Mouse (Mus musculus): ENCODE measurements around the gene Gdnf. TPM values are rescaled to one million over a fixed set of nuclear protein-coding genes. Genes with fewer than 3 reads are reported as not detected.

Gene Gdnf
- polyA plus RNA-seq, 1 experiment from 2014 or later: 8.1 TPM

DNA sequence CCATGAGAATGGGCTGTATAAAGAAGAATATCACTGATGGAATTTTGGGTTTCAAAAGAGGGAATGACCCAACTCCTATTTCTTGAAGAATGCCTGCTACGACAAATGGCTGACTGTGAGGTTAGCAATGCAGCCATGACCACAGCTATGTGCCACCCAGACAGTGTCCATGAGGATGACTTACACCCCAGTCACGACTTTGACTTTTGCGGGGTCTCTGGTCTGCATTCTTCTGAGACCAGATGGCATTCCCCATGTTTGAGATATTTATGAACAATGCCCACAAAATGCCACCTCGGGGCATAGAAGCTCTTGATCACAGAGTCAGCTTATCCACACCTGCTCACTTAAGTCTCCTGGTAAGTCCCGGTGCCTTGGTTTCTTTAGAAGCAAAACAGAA lies 52.2 kb downstream of the Gdnf start:
- H3K27me3 ChIP-seq: no peaks in the 10 kb centered on the region
- CTCF ChIA-PET: interaction anchor here (0.7 kb wide), 1 partner anchor 130 kb away, joined by 3 read pairs; no protein-coding TSS in a partner anchor
- ATAC-seq (peak; percentile 74), DNase-seq (ENCODE audit: low read depth, low spot score) (peak; percentile 83)
- in situ Hi-C loops (cut with MboI; ENCODE audit: low pct_unique_long_range_greater_than_20kb): no loop called here
- POLR2A ChIA-PET: no interaction called here
- TF ChIP-seq CTCF (IDR thresholded peaks at IDR 0.05): no peak

DNA sequence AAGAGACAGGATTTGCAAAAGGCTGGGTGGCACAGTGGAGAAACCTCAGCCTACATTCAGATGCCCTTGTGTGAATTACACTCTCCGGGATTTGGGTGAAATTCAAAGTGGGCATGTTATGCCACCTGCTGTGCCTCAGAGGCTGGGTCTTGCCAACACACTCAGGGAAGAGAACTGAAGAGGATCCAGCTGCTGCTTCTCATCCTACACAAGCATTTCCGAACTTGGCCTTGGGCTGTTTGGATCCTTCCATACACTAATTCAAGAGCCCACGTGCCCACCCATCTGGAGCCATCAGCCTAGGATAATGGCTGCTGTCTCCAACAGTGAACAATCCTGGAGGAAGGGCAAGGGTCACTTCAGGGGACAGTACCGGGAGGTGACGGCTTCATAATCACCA lies 52.7 kb downstream of the Gdnf start:
- TF ChIP-seq CTCF (IDR thresholded peaks at IDR 0.05): no peak
- no peaks in the 10 kb centered on the region for H3K27me3 ChIP-seq
- in situ Hi-C loops (cut with MboI; ENCODE audit: low pct_unique_long_range_greater_than_20kb): no loop called here
- ChIA-PET CTCF (no interaction called here), POLR2A (no interaction called here)
- DNase-seq (ENCODE audit: low read depth, low spot score) (no peak), ATAC-seq (peak; percentile 22)

DNA sequence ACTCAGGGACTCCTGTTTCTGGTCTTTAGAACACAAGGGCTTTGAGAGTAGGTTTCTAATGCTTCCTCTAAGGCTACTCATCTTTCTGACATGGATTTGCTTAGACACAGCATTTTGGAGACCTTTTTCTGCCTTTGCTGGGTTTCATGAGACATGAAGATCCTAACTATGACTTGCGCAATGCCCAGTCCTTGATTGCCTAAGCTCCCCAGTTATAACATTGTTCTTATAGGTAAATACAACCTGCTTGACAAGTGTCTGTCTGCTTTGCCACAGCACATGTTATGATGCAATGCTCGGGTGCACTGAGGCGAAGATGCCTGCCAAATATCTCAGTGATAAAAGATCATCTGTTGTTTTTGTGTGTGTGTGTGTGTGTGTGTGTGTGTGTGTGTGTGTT lies 54.7 kb downstream of the Gdnf start:
- no peak for DNase-seq (ENCODE audit: low read depth, low spot score)
- POLR2A ChIA-PET: no interaction called here
- in situ Hi-C loops (cut with MboI; ENCODE audit: low pct_unique_long_range_greater_than_20kb): no loop called here

DNA sequence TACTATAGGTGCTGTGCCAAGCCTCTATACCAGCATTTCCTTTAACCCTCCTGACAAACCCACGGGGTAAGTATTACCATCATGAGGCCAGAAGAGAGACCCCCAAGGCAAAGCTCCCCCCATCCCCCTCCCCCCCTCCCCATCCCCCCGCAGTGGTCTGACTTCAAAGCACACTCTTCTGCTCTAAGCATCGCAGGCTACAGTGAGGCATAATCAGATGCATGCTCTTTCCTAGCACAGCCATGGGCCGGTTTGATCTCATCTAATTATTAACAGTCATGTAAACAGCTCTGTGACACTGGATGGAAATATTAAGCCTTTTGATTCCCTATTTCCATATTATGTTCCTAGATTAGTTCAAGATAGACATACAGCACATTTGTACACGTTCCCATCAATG lies 61.8 kb downstream of the Gdnf start:
- DNase-seq (ENCODE audit: low read depth, low spot score) (no peak), ATAC-seq (no peak)
- ChIA-PET POLR2A (interaction anchor here (0.7 to 1.7 kb wide), 2 partner anchors 8 to 24 kb away, joined by 3 to 5 read pairs; no protein-coding TSS in a partner anchor), CTCF (no interaction called here)
- no peak for TF ChIP-seq CTCF (IDR thresholded peaks at IDR 0.05)
- in situ Hi-C loops (cut with MboI; ENCODE audit: low pct_unique_long_range_greater_than_20kb): no loop called here
- no peaks in the 10 kb centered on the region for H3K27me3 ChIP-seq

More for the DNA sequence above, 54.7 kb downstream of the Gdnf start:
- H3K27me3 ChIP-seq: no peaks in the 10 kb centered on the region
- no peak for TF ChIP-seq CTCF (IDR thresholded peaks at IDR 0.05)
- CTCF ChIA-PET: interaction anchor here (1.0 to 1.2 kb wide), 2 partner anchors 8 to 10 kb away, joined by 3 to 4 read pairs; no protein-coding TSS in a partner anchor
- no peak for ATAC-seq

DNA sequence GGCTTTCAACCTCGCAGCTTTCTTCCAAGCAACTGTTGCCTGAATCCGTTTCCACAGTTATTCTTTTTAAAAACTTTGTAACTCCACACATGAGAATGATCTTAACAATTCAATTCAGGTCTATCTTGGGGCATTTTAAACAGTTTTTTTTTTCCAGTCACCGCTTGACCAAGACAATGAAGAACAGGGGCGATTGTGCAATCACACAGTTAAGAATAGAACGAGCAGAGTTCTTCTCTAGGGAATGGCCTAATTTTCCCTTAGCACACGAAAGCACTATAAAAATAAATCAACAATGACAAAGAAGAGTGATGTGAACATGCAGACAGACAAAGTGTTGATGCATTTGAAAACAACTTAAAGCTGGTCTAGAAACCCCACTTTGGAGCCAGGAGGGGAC lies 65.2 kb downstream of the Gdnf start:
- H3K27me3 ChIP-seq: no peaks in the 10 kb centered on the region
- ATAC-seq: no peak
- in situ Hi-C loops (cut with MboI; ENCODE audit: low pct_unique_long_range_greater_than_20kb): no loop called here
- no peak for TF ChIP-seq CTCF (IDR thresholded peaks at IDR 0.05)
- no peak for DNase-seq (ENCODE audit: low read depth, low spot score)
- POLR2A ChIA-PET: interaction anchor here (0.5 to 0.8 kb wide), 2 partner anchors 65 to 571 kb away, joined by 3 to 4 read pairs; no protein-coding TSS in a partner anchor
- CTCF ChIA-PET: interaction anchor here (0.7 to 1.9 kb wide), 5 partner anchors 9 to 17 kb away, joined by 3 to 9 read pairs (median 4); no protein-coding TSS in a partner anchor

DNA sequence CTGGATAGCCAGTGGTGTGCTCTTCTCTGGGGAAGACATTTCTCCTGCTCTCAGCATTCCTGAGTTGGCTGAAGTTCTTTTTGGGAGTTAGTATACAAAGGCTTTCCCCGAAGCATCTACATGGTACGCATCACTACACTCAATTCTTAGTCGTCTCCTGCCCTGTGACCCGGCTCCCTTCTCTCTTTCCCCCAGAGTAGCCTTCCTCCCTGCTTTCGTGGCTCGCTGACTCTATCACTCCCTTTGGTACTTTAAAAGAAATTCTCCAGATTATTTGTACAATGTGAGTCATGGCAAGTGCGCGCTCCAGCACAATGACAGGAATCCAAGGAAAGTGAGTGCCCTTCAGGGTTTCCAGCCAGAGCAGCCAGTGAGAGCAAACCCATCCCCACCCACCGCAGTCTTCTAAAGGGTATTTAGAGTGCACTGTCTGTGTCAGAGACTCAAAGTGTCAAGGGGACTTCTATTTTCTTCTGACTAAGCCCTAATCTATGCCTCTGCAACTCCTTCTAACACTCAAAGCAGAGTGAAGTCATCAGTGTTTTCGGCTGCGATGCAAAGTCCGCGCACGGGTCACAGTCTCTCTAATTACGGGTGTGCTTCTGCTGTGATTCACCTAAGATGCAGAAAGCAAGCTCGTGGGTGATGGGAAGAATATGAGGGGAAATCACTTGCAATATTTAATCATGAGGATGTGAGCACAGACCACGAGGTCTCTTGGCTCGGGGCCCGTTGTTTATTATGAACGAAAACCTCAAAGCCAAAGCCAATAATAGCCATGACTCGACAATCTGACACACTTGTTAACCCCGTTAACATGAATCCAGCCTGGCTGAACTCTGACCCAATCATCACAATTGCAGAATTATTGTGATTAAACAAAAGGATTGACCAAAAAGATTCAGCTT lies 67.2 kb downstream of the Gdnf start:
- in situ Hi-C loops (cut with MboI; ENCODE audit: low pct_unique_long_range_greater_than_20kb): no loop called here
- DNase-seq (ENCODE audit: low read depth, low spot score) (peak; percentile 92), ATAC-seq (peak; percentile 94)
- H3K27me3 ChIP-seq: no peaks in the 10 kb centered on the region
- TF ChIP-seq CTCF (IDR thresholded peaks at IDR 0.05): no peak
- CTCF ChIA-PET: interaction anchor here (1.2 kb wide), 1 partner anchor 21 kb away, joined by 3 read pairs; no protein-coding TSS in a partner anchor
- POLR2A ChIA-PET: no interaction called here

DNA sequence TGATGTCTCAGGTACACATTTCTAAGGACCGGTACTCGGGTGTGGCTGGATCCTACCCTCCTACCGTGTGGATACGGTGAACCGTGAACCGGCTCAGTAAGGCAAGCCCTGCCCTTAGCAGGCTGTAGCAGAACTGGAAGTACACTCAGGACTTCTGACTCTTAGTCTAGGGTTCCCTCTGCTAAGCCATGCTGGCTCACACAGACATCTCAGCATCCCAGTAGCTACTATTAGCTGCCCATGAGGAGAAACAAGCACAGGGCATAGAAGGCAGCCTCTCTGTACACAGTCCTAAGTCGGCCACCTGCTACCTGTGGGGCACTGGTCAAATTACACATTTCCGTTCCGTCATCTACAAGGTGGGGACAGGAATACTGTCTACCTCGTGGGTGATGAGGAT lies 68.2 kb downstream of the Gdnf start:
- POLR2A ChIA-PET: no interaction called here
- no peak for DNase-seq (ENCODE audit: low read depth, low spot score)
- ATAC-seq: no peak
- no peaks in the 10 kb centered on the region for H3K27me3 ChIP-seq
- CTCF ChIA-PET: interaction anchor here (1.2 to 1.3 kb wide), 4 partner anchors 18 to 419 kb away, joined by 3 to 5 read pairs (median 4); no protein-coding TSS in a partner anchor
- in situ Hi-C loops (cut with MboI; ENCODE audit: low pct_unique_long_range_greater_than_20kb): no loop called here
- TF ChIP-seq CTCF (IDR thresholded peaks at IDR 0.05): no peak

DNA sequence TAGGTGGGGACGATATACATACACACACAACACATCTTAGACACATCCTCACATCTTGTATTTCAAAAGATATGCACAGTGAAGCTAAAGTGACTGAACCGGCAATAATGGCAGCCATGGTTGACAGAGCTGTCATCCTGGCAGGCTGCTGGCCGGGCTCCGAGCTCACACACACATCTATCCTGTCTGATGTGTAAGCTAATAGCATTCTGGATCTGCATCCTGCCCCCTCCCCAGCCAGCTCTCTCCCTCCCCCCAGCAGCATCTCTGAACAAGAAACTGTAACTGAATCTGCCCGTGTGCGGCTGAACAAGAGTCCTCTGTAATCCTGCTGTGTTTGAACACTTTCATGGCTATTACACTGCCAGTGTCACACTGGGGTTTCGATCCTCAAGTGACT lies 69.3 kb downstream of the Gdnf start:
- H3K27me3 ChIP-seq: no peaks in the 10 kb centered on the region
- TF ChIP-seq CTCF (IDR thresholded peaks at IDR 0.05): no peak
- no peak for ATAC-seq
- in situ Hi-C loops (cut with MboI; ENCODE audit: low pct_unique_long_range_greater_than_20kb): no loop called here
- ChIA-PET POLR2A (no interaction called here), CTCF (interaction anchor here (1.2 to 1.3 kb wide), 2 partner anchors 46 to 420 kb away, joined by 4 to 5 read pairs; no protein-coding TSS in a partner anchor)
- DNase-seq (ENCODE audit: low read depth, low spot score): no peak

DNA sequence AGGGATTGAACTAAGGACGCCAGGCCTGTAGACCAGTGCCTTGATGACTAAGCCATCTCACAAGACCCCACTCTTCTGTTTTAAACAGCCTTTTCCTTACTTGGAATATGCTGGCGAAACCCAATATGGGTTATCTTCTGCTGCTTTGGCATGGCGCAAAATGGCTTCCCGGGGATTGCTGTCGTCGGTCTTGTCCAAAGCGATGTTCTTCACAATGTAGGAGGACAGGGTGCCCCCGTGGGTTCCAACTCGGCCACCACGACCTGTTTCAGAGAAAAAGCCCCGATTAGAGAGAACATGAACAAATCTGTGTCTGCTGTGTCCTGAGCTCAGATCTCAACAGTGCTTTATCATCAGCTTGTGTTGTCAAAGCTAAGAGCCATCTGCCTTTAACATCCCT lies 73.5 kb downstream of the Gdnf start:
- CTCF ChIA-PET: interaction anchor here (1.0 kb wide), 2 partner anchors 10 to 46 kb away, joined by 3 read pairs; no protein-coding TSS in a partner anchor
- TF ChIP-seq CTCF (IDR thresholded peaks at IDR 0.05): no peak
- no peak for DNase-seq (ENCODE audit: low read depth, low spot score)
- in situ Hi-C loops (cut with MboI; ENCODE audit: low pct_unique_long_range_greater_than_20kb): no loop called here
- H3K27me3 ChIP-seq: no peaks in the 10 kb centered on the region
- ATAC-seq: no peak
- POLR2A ChIA-PET: no interaction called here

DNA sequence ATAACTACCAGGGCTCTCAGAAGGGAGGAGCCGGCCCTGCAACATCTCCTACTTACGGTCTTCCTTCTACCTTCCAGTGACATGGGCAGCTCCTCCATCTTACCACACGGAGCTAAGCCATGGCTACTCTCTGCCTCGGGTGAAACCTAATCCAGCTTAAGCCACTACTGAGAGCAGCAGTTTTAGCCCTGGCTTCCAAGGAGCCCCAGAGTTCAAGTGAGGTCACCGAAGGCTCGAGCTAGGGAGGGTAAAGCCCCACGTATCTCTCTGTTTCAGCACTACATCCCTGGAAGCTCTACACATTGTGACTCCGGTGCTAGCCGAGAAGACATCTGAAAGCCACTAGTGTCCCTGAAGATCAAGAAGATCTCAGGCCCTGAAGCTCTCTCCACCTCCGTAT lies 74.5 kb downstream of the Gdnf start:
- in situ Hi-C loops (cut with MboI; ENCODE audit: low pct_unique_long_range_greater_than_20kb): loop anchor here (5.0 kb wide), 1 partner anchor 63 kb away; no protein-coding TSS in a partner anchor
- H3K27me3 ChIP-seq: no peaks in the 10 kb centered on the region
- POLR2A ChIA-PET: no interaction called here
- CTCF ChIA-PET: interaction anchor here (1.1 kb wide), 1 partner anchor 40 kb away, joined by 3 read pairs; no protein-coding TSS in a partner anchor
- ATAC-seq: no peak
- TF ChIP-seq CTCF (IDR thresholded peaks at IDR 0.05): no peak
- no peak for DNase-seq (ENCODE audit: low read depth, low spot score)

DNA sequence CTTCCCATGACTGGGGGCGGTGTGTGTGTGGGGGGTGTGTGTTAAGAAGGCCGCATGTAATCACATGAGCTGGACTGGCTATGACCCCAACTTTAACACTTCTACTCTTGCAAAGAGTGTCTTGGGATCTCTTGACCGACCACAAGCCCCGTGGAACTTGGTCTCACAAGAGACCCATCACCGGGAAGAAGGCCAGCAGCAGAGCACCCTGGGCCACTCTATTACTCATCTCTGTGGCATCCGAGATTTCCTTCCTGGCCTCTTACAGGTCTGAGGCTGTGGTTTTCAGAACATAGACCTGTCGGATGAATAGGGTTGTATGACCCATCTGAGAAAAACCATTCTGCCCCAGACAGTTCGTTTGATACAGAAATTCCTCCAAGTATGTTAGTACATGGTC lies 75.9 kb downstream of the Gdnf start:
- in situ Hi-C loops (cut with MboI; ENCODE audit: low pct_unique_long_range_greater_than_20kb): loop anchor here (5.0 kb wide), 1 partner anchor 64 kb away; no protein-coding TSS in a partner anchor
- ChIA-PET POLR2A (no interaction called here), CTCF (interaction anchor here (1.3 kb wide), 1 partner anchor 10 kb away, joined by 3 read pairs; no protein-coding TSS in a partner anchor)
- TF ChIP-seq CTCF (IDR thresholded peaks at IDR 0.05): no peak
- DNase-seq (ENCODE audit: low read depth, low spot score): peak; percentile 65
- peak; percentile 82 for ATAC-seq
- H3K27me3 ChIP-seq: no peaks in the 10 kb centered on the region

Data from Patski (cell line).